Mouse (Mus musculus): ENCODE results near the gene Sec16b.

Sec16b gene

DNA sequence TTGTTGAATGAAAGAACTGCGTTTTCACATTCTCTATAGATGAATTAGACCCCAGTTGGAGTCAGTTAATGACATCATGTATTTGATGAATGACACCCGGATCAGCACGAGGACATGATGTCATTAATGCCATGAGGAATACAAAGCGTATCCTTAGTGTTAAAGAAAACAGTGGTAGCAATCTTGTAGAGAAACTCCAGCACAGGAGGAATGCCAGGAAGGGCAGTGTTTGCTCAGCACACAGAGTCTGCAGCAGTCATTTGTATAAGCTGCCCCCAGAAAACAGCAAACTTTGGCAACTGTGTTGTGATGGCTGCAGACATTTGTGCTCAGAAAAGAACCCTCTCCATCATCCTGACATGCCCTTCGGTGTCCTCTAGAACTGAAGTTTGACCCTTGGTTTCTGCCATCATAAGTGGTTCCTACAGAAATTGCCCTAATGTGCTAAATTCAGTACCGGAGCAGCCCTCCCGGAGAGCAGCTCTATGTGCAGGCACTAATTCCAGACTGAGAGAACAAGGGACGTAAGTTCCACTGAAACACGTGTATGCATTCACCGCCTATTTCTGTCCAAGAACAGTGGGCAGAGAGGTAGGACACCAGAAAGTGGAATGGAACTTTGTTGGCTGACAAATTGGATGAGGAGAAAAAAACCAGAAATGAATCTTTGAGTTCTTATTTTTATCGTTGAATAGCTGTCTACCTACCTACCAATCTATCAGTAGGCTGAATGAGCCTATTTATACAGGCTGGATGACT lies 6.3 kb downstream of the Sec16b start:
- no peak for DNase-seq (ENCODE audit: low read depth, low spot score)

DNA sequence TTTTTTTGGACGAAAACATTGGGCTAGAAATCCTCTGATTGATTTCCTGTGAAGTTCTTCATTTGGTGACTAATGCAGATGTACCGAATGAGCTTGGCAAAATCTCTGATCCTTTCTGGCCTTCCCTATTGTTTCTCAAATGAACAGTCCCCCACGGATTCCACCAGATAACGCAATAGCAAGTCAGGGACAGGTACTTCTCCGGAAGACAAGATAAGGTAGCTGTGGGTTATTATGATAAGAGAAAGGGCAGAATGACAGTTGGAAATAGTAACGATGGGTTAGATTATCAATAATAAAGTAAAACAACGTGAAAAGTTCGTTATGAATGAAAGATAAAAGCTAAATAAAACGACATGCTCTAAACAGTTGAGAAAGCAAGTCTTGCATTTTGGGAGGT lies 7.0 kb downstream of the Sec16b start:
- DNase-seq (ENCODE audit: low read depth, low spot score), result no peak

DNA sequence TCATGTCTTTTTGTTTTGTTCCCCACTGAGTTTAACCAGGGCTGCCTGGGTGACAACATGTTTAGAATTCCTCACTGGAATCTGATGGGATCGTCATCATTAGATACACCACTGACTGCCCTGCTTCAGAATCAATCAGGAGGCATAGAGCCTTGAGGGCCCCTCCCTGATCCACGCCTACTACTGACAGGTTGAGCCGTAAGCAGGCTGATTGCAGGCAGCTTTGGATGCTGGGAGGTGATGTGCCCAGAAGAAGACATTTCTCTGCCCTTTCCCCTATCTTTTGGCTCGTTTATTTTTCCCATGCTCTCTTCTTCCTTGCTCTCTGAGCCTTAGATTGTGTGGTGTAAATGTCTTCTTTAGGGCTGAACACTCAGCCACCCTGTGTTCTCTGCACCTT lies 7.8 kb downstream of the Sec16b start:
- no peak for DNase-seq (ENCODE audit: low read depth, low spot score)

DNA sequence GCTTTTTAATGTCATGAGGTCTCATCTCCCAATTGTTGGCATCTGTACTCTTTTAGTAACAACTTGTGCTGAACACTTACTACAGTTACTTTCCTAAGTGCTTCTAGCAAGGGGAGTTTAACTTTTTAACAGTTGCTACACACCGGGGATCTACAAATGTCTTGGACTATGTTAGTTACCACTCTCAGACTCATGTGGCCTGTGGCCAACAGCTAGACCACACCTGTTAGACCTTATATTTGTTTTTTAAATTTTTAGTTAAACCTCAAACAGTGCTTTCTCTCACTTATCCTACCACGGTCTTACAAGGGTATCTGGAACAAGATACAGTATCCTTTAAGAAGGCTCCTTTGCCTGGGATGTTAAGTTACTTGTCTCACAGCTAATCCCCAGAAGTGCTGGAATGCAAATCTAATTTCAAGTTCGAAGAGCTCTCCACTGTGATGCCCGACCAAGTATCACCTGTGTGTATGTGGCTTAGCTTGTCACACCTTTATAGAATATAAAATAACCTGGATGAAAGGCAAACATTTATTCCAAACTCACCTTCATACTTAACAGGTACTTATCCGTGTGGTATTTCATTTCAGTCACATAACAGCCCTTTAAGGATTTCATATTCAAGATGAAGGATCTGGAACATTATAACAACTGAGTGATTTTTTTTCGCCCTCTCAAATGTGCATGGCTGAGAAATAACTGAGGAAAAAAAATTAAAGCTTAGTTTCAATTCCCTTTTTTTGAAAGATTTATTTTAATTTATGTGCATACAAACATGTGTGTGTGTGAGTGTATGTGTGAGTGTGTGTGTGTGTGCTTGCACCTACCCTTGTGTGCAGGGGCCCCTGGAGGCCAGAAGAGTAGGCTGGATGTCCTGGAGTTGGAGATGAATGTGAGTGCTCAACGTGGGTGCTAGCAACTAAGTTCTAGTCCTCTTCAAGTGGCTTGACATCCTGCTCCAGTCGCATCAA lies 10.6 kb downstream of the Sec16b start:
- DNase-seq (ENCODE audit: low read depth, low spot score), result no peak

DNA sequence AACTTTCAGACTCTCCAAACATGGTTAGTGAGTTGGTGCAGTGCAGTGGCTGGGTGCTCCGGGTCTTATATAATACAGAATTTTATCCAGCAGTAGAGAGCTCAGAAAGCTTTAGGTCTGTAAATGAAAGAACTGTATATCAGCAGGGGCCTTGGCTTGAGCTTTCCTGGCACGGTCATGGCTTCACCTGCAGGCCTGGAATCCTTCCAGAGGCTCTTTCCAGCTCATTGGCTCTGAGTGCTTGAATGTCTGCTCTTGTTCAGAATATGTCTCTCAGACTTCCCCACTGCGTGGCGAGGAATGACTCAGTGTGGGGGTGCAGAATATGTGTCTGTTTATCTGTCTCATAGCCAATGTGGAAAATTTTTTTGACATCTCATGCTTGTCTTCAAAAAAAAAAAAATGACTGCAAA lies 11.6 kb downstream of the Sec16b start:
- DNase-seq (ENCODE audit: low read depth, low spot score), result no peak

DNA sequence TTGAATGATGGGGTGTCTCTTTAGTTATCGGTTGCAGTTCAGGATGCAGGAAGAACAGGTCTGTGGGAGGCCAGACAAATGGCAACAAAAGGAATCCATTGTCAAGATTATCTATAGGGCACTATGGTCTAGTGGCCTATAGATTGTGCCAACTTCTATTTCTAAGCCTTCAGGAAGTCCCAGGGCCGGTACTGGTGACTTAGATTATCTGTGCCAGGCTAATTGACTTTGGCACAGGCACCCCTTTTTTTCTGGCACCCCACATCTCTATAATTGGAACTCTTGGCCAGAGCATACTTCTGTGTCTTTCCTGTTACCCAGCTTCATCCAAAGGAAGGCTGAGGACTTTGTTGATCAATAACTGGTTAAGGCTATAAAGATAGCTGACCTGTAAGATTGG lies 12.9 kb downstream of the Sec16b start:
- DNase-seq (ENCODE audit: low read depth, low spot score), result no peak

DNA sequence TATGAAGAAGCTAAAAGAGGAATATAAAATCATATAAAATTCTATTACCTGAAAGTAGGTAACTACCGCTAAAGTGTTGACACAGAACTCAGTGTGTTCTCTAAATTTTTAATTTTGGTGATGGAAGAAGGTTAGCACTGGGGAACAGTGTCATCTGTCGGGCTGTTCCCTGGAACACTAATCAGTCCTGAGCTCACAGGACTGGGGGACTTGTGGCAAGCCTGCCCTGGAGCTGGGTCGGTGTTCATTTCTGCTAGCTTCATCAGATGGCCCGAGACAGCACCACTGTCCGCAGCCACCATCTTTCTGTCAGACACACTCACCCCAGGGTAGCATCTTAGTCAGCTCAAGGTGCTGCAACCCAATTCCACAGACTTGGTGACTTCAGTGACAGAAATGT lies 15.8 kb downstream of the Sec16b start:
- no peak for DNase-seq (ENCODE audit: low read depth, low spot score)

DNA sequence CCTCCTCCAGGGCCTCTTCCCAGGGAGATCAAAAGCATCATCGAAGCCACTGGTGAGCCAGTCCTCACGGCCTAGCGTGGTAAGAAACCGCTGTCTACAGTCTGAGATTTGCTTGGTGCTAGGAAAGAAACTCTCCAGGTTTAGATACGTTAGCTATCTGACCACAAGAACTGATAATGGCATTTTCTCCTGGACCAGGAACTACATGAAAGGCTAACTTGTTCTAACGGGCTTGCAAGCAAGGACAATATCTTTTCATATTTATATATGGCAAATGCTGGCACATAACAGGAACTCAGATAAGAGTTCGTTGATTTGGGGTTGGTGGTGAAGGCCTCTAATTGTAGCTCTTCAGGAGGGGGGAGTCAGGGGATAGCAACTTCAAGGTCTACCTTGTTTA lies 18.2 kb downstream of the Sec16b start:
- no peak for DNase-seq (ENCODE audit: low read depth, low spot score)

DNA sequence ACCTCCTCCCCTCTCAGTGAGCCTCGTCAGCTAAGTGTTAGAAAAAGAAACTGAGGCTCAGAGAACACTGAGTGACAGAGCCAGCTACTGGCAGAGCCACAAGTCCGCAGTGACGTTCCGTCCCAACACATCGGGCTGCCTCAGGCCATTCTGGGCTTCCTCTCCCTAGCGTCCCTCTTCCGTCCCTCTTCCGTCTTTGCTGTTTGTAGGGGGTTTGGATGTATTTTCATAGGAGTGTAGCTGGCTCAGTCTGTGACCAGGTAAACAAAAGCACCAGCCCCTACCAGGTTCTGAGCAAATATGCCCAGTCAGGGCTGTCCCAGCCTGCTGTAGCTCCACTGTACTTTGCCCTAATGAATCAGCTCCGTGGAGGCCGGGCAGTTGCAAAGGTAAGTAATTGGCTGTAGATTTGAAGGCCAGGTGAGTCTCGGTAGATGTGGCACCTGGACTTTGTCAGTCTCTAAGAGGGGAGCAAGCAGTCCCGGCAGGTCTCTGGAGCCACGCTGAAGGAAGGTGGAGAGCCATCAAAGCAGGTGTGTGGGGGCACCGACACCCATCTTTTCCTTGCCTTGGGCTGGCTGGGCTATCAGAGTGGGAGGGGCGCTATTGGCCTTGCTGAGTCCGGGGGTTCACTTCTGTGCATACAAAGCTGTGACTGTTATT lies 19.3 kb downstream of the Sec16b start:
- no peak for DNase-seq (ENCODE audit: low read depth, low spot score)

DNA sequence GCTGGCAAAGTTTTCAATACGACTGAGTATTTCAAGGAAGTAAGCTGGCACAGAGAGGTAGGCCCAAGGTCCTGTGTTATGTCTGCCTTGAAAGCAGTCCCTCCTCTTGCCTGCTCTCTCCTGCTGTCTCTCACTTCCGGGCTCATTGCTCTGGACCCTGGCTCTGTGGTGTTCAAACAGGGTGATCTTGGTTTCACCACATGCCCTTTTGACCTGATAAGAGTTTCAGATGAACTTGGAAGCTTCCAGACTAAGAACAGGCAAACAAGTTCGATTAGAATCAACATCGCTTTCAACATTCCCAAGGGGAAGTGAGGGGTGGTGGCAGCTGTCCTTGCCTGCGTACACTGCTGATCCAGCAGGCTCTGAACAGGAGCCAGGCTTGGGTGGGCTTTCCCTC lies 20.1 kb downstream of the Sec16b start:
- DNase-seq (ENCODE audit: low read depth, low spot score), result no peak

DNA sequence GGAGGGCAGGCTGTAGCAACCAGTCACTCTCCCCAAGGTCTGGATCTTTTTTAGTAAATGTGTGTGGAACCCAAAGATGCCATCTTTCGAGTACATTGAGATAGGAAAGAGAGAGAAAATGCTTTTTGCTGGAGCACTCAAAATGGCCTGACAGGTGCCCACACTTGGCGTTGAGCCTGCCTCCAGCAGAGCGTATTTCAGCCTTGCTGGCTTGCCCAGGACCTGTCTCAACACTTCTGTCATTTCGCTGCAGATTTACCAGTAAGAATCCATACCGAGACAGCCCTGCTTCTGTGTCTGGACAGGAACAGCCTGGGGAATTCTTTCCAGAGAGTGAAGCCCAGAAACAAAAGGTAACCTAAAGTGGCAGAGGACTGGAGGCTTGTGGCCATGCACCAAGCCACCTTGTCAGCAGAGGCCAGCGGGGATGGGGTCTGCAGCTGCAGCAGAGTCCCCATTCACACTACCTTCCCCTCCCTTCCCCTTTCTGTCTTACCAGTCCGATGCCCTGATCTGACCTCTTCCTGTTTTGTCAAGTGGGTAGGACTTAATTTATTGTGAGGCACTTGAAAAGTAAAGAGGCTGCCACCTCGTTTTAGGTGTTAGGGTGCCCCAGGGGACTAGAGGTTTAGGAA lies 26.4 kb downstream of the Sec16b start:
- no peak for DNase-seq (ENCODE audit: low read depth, low spot score)

DNA sequence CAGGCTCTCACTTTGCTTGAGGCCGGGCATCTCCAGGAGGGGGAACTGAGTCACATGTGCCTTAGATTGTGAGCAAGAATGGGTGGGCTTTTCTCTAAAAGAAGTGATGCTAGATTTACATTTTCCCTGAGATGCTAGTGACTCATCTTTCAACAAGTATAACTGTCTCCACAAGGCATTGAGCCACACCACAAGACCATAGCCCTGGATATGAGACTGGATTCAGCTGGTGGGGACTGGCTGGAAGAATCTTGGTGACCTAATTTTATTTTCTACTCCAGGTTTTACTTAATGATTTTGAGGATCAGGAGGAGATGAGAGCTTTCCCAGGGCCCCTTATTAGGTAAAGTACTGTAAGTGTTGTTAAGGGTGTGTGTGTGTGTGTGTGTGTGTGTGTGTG lies 29.0 kb downstream of the Sec16b start:
- no peak for DNase-seq (ENCODE audit: low read depth, low spot score)

DNA sequence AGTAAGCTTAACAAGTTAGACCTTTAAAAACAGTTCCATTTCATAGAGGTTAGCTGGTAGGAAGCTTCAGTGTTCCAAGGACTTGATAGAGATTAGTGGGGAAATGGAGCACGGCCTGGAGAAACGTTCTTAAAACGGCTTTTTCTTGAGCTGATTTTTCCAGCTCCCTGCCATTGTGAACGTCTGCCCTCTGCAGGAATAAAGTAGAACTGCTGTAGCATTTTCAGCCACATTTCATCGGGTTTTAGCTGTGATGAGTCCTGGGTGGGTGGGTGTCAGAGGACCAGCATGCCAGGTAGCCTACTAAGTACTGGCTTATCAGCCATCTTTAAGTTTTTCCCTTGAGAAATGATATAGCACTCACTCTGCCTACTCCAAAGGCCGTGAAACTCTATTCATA lies 29.9 kb downstream of the Sec16b start:
- peak; percentile 77 for DNase-seq (ENCODE audit: low read depth, low spot score)

DNA sequence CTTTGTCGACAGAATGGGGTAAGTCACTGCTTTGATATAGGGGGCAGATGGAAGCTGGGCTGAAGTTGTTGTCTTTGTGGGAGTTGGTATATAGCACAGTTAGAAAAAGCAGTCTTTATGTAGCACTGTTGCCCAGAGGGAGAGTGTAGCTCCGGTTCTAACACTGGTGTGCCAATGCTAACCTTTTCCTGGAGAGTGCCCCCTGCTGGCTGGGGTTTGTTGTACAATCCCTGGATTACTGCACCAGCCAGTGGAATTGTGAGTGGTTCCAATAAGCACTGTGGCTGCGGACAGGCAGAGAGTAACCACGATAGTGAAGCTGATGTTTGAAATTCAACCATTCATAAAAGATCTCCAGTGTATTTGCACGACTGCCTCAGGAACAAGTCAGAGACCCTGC lies 31.1 kb downstream of the Sec16b start:
- no peak for DNase-seq (ENCODE audit: low read depth, low spot score)

DNA sequence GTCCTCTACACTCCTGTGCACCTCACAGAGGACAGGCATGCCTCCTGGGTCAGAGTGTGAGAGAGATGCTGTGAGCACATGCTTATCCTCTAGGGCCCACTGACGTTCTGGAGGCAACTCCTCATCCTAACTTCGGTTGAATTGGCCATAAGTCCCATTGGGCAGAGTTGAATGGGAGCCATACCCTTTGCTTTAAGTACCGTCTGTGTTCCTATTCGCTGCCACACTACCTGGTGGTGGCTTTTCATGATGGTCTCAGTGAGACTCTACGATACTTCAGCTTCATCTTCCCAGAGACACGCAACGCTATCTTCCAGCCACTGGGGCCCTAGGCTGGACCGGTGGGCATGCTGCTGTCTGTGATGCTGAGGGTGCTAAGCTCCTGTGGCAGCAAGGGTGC lies 38.5 kb downstream of the Sec16b start:
- DNase-seq (ENCODE audit: low read depth, low spot score), result no peak

DNA sequence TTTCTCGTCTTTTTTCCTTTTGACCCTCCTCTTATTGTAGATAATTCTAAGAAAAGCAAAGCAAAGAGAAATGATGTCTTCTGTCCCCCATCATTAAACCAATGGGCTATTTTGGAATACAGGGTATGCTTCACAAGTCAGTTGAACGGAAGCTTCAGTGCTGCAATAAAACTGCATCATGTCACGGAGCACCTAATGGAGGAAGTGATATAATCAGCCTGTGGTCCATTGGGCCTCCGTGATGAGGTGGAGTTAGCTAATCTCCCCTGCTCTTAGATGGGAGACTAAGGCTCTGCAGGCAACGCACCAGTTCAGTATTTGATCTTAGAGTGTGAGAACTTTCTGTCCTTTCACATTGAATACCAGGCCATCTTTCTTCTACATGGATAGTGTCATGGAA lies 41.1 kb downstream of the Sec16b start:
- no peak for DNase-seq (ENCODE audit: low read depth, low spot score)

DNA sequence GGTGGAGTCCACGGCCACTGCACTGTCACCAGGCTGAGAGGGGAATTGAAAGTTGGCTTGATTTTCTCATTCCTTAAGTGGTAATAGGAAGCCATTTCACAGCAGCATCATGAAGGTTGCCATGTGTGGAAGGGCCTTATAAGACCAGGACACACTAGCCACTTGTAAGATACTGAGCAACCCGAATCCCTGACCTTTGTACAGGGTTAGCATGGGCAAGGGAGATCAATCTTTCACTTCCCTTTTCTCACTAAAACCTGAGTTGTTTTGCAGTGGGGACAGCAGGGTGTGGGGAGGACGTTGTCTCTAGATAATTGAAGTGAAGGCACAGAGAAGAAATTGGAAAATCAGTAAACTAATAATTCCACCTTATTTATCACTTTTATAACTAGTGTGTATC lies 43.2 kb downstream of the Sec16b start:
- no peak for DNase-seq (ENCODE audit: low read depth, low spot score)

DNA sequence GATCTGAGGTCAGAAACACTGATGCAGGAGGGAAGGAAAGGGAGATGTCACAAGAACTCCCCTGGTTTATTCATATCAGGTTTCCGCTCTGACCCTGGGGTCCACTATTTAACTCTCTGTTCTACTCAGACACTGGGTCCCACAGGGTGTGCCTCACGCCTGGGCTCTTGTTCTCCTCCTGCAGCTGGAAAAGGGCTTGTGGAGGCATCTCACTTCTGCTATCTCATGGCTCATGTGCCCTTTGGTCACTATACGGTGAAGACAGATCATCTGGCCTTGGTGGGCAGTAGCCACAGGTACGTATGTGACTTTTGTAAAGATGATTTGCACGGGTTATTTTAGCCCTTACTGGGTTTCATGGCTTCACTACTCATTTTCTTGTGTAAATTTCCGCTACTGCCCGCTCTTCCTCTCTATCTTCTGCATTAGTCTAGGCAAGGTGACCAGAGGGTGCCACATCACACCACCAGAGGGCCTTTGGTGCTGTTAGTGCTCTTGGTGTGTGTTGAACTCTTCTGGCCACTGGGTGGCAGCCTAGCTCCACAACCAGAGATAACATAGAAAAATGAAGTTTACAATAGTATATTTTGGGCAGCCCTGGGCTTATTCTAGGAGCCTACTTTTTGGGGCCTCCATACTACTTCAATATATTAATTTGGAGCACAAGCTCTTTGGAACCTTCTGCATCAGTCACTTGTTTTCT lies 46.4 kb downstream of the Sec16b start:
- peak; percentile 79 for DNase-seq (ENCODE audit: low read depth, low spot score)

DNA sequence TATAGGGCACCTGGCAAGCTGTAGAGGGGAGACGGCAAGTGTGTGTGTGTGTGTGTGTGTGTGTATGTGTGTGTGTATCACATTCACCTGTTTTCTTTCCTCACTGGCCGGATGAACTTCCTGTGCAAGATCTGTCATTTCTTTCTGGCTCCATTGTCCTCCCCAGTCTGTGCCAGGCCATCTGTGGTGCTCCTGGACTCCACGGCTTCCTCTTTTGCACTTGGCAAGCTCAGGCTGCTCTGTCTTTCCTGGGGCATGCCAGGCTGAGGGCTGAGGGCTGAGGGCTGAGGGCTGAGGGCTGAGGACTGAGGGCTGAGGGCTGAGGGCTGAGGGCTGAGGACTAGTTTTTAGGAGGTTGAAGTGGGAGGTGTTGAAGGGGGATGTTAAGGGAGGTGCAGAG lies 47.6 kb downstream of the Sec16b start:
- DNase-seq (ENCODE audit: low read depth, low spot score), result no peak

DNA sequence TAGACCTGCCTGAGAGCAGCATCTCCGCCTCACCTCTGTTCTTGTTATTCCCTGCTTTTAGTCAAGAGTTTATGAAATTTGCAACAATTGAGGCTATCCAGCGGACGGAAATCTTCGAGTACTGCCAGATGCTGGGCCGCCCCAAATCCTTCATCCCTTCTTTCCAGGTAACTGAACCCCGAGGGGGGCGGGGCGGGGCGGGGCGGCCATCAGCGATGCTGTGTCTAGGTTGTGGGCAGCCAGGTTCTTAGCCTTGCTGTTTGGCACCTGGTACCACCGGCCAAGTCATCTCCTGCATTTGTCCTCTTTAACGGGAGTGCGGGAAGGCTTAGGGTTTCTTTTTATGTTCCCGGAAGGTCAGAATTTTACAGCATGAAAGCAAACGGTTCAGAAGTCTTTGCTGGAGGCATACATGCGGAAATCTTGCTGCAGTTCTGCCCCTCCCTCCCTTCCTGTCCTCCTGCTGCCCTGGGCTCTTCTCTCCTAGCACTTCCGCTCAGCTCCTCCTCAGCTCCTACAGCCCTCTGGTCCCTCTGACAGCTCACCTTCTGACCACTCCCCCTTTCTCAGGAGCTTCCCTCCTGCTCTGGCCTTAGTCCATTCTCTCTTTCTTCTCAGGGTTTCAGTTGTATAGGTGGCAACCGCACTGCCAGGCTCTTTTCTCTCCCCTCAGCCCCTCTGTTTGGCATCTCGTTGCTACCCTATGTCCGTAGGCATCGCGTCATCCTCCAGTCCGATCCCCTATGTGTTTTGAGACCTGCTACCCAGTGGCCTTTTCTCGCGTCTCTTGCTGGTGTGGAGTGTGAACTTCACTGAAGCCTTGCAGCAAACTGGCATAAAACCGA lies 48.4 kb downstream of the Sec16b start:
- DNase-seq (ENCODE audit: low read depth, low spot score), result no peak
